Mouse (Mus musculus) midbrain, postnatal 0 days (tissue): Measurements from ENCODE around the gene Sult2a1. TPM values are rescaled to one million over a fixed set of nuclear protein-coding genes. Genes with fewer than 3 reads are reported as not detected.
"Not testable (repeated sequence)": the region's sequence is repeated elsewhere in the genome, so short reads cannot be mapped to it uniquely, and the experiment has no call there.

Source experiments
- ATAC-seq: fragments of 200-750 bp; cut with Nextera tagmentation; 2 replicates; pipeline ENCODE4 v1.8.0; 2017; ENCODE audit warnings: moderate number of reproducible peaks, mild to moderate bottlenecking, moderate TSS enrichment, moderate library complexity; ENCODE audit not compliant: low FRiP score
- DNase-seq: peaks from one replicate; pipeline ENCODE4 v3.0.0-alpha.2; 2015; ENCODE audit warnings: low spot score
- H3K27ac ChIP-seq: fragments of 300-500 bp; sonication (generic); 2 replicates; pipeline ENCODE4 v1.5.1; 2014; ENCODE audit warnings: low read depth, mild to moderate bottlenecking, low read length, mixed read lengths
- H3K27me3 ChIP-seq: fragments of 300-500 bp; sonication (generic); 2 replicates; pipeline ENCODE4 v1.6.1; 2014; ENCODE audit warnings: low read length, control low read depth, mixed read lengths; ENCODE audit not compliant: insufficient read depth
- H3K36me3 ChIP-seq: fragments of 300-500 bp; sonication (generic); 2 replicates; pipeline ENCODE4 v1.6.1; 2014; ENCODE audit warnings: low read length, control low read depth, mixed read lengths; ENCODE audit not compliant: insufficient read depth
- H3K4me1 ChIP-seq: fragments of 300-500 bp; sonication (generic); 2 replicates; pipeline ENCODE4 v1.6.1; 2014; ENCODE audit warnings: mild to moderate bottlenecking, control low read depth, antibody characterized with exemption, low read length, mixed read lengths; ENCODE audit not compliant: insufficient read depth
- H3K4me2 ChIP-seq: fragments of 300-500 bp; sonication (generic); 2 replicates; pipeline ENCODE4 v1.6.1; 2014; ENCODE audit warnings: low read depth, mild to moderate bottlenecking, low read length, mixed read lengths; ENCODE audit not compliant: poor library complexity, severe bottlenecking
- H3K4me3 ChIP-seq: fragments of 300-500 bp; sonication (generic); 2 replicates; pipeline ENCODE4 v1.5.1; 2014; ENCODE audit warnings: low read depth, mild to moderate bottlenecking, low read length, moderate library complexity
- H3K9ac ChIP-seq: fragments of 300-500 bp; sonication (generic); replicated peaks from 2 replicates; pipeline ENCODE4 v1.6.1; 2014; ENCODE audit warnings: mild to moderate bottlenecking, low read length, moderate library complexity, mixed read lengths; ENCODE audit not compliant: poor library complexity, severe bottlenecking
- H3K9me3 ChIP-seq: fragments of 300-500 bp; sonication (generic); 2 replicates; pipeline ENCODE4 v1.6.1; 2016; ENCODE audit warnings: low read length, control low read depth
- CTCF ChIP-seq: IDR thresholded peaks from 2 replicates; pipeline ENCODE4 v1.5.1; 2016; ENCODE audit warnings: antibody characterized with exemption, mild to moderate bottlenecking
- WGBS: fragments of 180-500 bp; shearing (Covaris S2); extraction: QIAGEN DNeasy Blood & Tissue Kit; methylation state at CpG from one replicate; pipeline ENCODE4 v1.1.7; 2014; 5-methylcytosine and 5-hydroxymethylcytosine counted together
- polyA plus RNA-seq: library from polyadenylated mRNA; unstranded; fragments of >200 nt; fragmentation: Nextera tagmentation; extraction: Ambion mirVana; gene quantifications from 2 replicates; pipeline ENCODE4 v1.2.1, GENCODE M21; 2015
- total RNA-seq: library from RNA; depleted of rRNA; stranded (reverse); fragments of >200 nt; gene quantifications from 2 replicates; pipeline ENCODE4 v1.2.3, GENCODE M21; 2014; rRNA removed

Sult2a1 gene
- total RNA-seq (not detected in 2 replicates), polyA plus RNA-seq (not detected in 2 replicates)

DNA sequence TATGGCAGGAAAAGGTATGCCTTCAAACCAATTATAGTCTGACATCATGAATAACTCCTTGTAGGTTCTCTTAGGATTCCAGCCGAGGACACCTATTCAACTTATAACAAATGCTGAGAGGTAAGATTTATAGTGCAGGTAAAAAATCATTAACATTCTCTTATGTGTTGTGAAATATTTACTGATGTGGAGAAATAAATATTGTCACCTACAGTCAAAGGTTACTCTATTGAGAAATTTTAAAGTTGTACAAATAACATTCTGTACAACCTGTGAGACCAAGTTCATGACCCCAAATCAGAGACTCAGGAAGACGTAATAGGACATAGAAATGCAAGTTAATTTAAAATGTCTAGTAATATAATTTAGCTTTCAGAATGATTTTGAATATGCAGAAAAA, at the start of gene Sult2a1:
Gene Sult2a1 (minus strand): TSS at position 101 of the 400 bp plus-strand sequence.
- DNase-seq, H3K9me3 ChIP-seq, H3K27ac ChIP-seq, H3K4me3 ChIP-seq, ATAC-seq, H3K27me3 ChIP-seq, H3K4me2 ChIP-seq, H3K9ac ChIP-seq, H3K4me1 ChIP-seq, H3K36me3 ChIP-seq: not testable (repeated sequence)
- 82% methylated on average over 1 of the region's 2 CpGs for WGBS

GRCm38 (mm10) chr7:13813913-13814312, 23.3 kb downstream of the Sult2a1 start:
- peaks cover 21% of the 10 kb centered on the region for H3K9me3 ChIP-seq
- TF ChIP-seq CTCF, result no peak
- H3K36me3 ChIP-seq, result no peaks in the 10 kb centered on the region
- no peak overlapping the region for H3K4me2 ChIP-seq
- no peaks in the 10 kb centered on the region for H3K4me1 ChIP-seq
- whole genome bisulfite sequencing, result 78% methylated on average over 1 of the region's 1 CpGs
- no peak overlapping the region for H3K27ac ChIP-seq
- ATAC-seq, result no peak
- H3K27me3 ChIP-seq, result no peaks in the 10 kb centered on the region
- H3K9ac ChIP-seq, result no peak overlapping the region
- no peak overlapping the region for H3K4me3 ChIP-seq
- no peak for DNase-seq

Other genes with a start within 250 kb of the Sult2a1 start
- not detected in 2 replicates for gene Sult2a5, start 213.4 kb downstream of the Sult2a1 start, total RNA-seq
- gene Sult2a5, start 213.4 kb downstream of the Sult2a1 start, polyA plus RNA-seq, result not detected in 2 replicates
- gene Sult2a2, start 103.9 kb downstream of the Sult2a1 start, total RNA-seq, result not detected in 2 replicates
- gene Sult2a2, start 103.9 kb downstream of the Sult2a1 start, polyA plus RNA-seq, result not detected in 2 replicates
- not detected in 2 replicates for gene Sult2a4, start 152.2 kb upstream of the Sult2a1 start, total RNA-seq
- not detected in 2 replicates for gene Sult2a4, start 152.2 kb upstream of the Sult2a1 start, polyA plus RNA-seq